9 mouse cellular contexts compared by ENCODE assay signal in genomic region chr8:47135586-47135985, GRCm38 (mm10).
DNase-seq lines count a peak whose midpoint lies in the region; ATAC-seq lines count a peak whose summit lies in the region.
"Had no signal": no experiment of that assay in that cellular context is flagged by ENCODE, and none has a peak within 500 bp of the region (broad histone marks: within the 10 kb centered on the region; RNA-seq: fewer than 3 reads in every experiment).

No protein-coding gene starts in this region.

- H3K4me2 ChIP-seq in forebrain, embryonic 15.5 days (replicated peaks) = no peak overlapping the region
- H3K4me2 ChIP-seq in embryonic facial prominence, embryonic 14.5 days (ENCODE audit: low read depth, low read length) = peak overlapping the region; percentile 59
- H3K4me2 ChIP-seq in lung, embryonic 16.5 days (ENCODE audit: low read depth, low read length) = peak overlapping the region; percentile 66

- no peak overlapping the region for H3K27ac ChIP-seq in forebrain, embryonic 10.5 days
- no peak overlapping the region for H3K27ac ChIP-seq in forebrain, embryonic 15.5 days (replicated peaks)
- no peak overlapping the region for H3K27ac ChIP-seq in embryonic facial prominence, embryonic 14.5 days (replicated peaks; ENCODE audit: low read depth, low read length)
- no peak overlapping the region for H3K27ac ChIP-seq in lung, embryonic 16.5 days (ENCODE audit: low read length)
- H3K27ac ChIP-seq: macrophage had no signal

- peak overlapping the region; percentile 31 for H3K4me3 ChIP-seq in forebrain, embryonic 10.5 days
- no peak overlapping the region for H3K4me3 ChIP-seq in forebrain, embryonic 15.5 days
- peak overlapping the region; percentile 28 for H3K4me3 ChIP-seq in embryonic facial prominence, embryonic 14.5 days (ENCODE audit: low read depth, low read length)
- peak overlapping the region; percentile 37 for H3K4me3 ChIP-seq in lung, embryonic 16.5 days (ENCODE audit: low read length)

- no peaks in the 10 kb centered on the region for H3K9me3 ChIP-seq in forebrain, embryonic 10.5 days
- no peaks in the 10 kb centered on the region for H3K9me3 ChIP-seq in forebrain, embryonic 15.5 days
- H3K9me3 ChIP-seq in embryonic facial prominence, embryonic 14.5 days (ENCODE audit: control insufficient read depth, low read length) = no peaks in the 10 kb centered on the region
- no peaks in the 10 kb centered on the region for H3K9me3 ChIP-seq in lung, embryonic 16.5 days (ENCODE audit: control insufficient read depth, low read length)

- H3K4me1 ChIP-seq in forebrain, embryonic 10.5 days = peaks cover 17% of the 10 kb centered on the region
- H3K4me1 ChIP-seq in forebrain, embryonic 15.5 days = no peaks in the 10 kb centered on the region
- peaks cover 8% of the 10 kb centered on the region for H3K4me1 ChIP-seq in embryonic facial prominence, embryonic 14.5 days (ENCODE audit: control insufficient read depth, insufficient read depth, low read length)
- H3K4me1 ChIP-seq in lung, embryonic 16.5 days (replicated peaks; ENCODE audit: control insufficient read depth, insufficient read depth, low read length) = peaks cover 6% of the 10 kb centered on the region; the same call in 1 of the 2 replicates

- H3K27me3 ChIP-seq in forebrain, embryonic 10.5 days (ENCODE audit: poor library complexity, severe bottlenecking) = no peaks in the 10 kb centered on the region
- no peaks in the 10 kb centered on the region for H3K27me3 ChIP-seq in forebrain, embryonic 15.5 days
- H3K27me3 ChIP-seq in embryonic facial prominence, embryonic 14.5 days (replicated peaks; ENCODE audit: control insufficient read depth, insufficient read depth, low read length) = no peaks in the 10 kb centered on the region
- no peaks in the 10 kb centered on the region for H3K27me3 ChIP-seq in lung, embryonic 16.5 days (ENCODE audit: control insufficient read depth, insufficient read depth, low read depth, low read length)

- DNase-seq in forebrain, embryonic 10.5 days (ENCODE audit: extremely low spot score, low spot score) = no peak
- peak; percentile 77 for DNase-seq in embryonic facial prominence, embryonic 14.5 days (ENCODE audit: low spot score)
- peak; percentile 4 for DNase-seq in kidney, adult 11 months
- no peak for DNase-seq in cerebellum, adult 11 months
- no peak for DNase-seq in thymus, postnatal 36 days
- no peak for DNase-seq in adipocyte (ENCODE audit: low spot score)

- 18% methylated on average over 9 of the region's 9 CpGs for WGBS in forebrain, embryonic 10.5 days
- WGBS in forebrain, embryonic 15.5 days = 19% methylated on average over 9 of the region's 9 CpGs
- 2% methylated on average over 9 of the region's 9 CpGs for WGBS in embryonic facial prominence, embryonic 14.5 days
- 3% methylated on average over 9 of the region's 9 CpGs for WGBS in lung, embryonic 16.5 days

- no peaks in the 10 kb centered on the region for H3K36me3 ChIP-seq in forebrain, embryonic 10.5 days (replicated peaks)
- no peaks in the 10 kb centered on the region for H3K36me3 ChIP-seq in forebrain, embryonic 15.5 days
- no peaks in the 10 kb centered on the region for H3K36me3 ChIP-seq in embryonic facial prominence, embryonic 14.5 days (ENCODE audit: control insufficient read depth, insufficient read depth, low read length)
- no peaks in the 10 kb centered on the region for H3K36me3 ChIP-seq in lung, embryonic 16.5 days (ENCODE audit: control insufficient read depth, insufficient read depth, low read length)

- H3K9ac ChIP-seq in forebrain, embryonic 15.5 days (replicated peaks) = no peak overlapping the region
- 0 out of 2 replicates have a peak overlapping the region, but pooled peaks have one; percentile 20 for H3K9ac ChIP-seq in embryonic facial prominence, embryonic 14.5 days (ENCODE audit: low read depth, low read length)
- H3K9ac ChIP-seq in lung, embryonic 16.5 days (ENCODE audit: low read length) = peak overlapping the region; percentile 47

- no peak for ATAC-seq in forebrain, embryonic 15.5 days (replicated peaks)
- ATAC-seq in embryonic facial prominence, embryonic 14.5 days (ENCODE audit: low read depth) = peak; percentile 65; the same call in 1 of the 2 replicates
- no peak for ATAC-seq in lung, embryonic 16.5 days (ENCODE audit: low read depth)

Comparison
In these comparisons a context has a peak if more than half of its experiments do, and no peak if none do; other contexts are left out.
1. DNase-seq: peak in embryonic facial prominence, embryonic 14.5 days (single experiment) and kidney, adult 11 months (single experiment); none in forebrain, embryonic 10.5 days (single experiment), cerebellum, adult 11 months (single experiment), thymus, postnatal 36 days (0 of 2) and adipocyte (single experiment).